Mouse (Mus musculus) ES-E14 (cell line): ENCODE measurements around the gene Tcf7. TPM values are rescaled to one million over a fixed set of nuclear protein-coding genes. Genes with fewer than 3 reads are reported as not detected.
A peak's percentile ranks its signal among the peaks of the same experiment; 100 is the strongest.

Source experiments
- DNase-seq: peaks from one replicate; pipeline ENCODE4 v3.0.0-alpha.2; 2013; ENCODE audit warnings: low read depth, low spot score
- H3K27ac ChIP-seq: 2 replicates; pipeline ENCODE4 v1.5.1; 2012; ENCODE audit warnings: low read depth, mild to moderate bottlenecking, low read length, moderate library complexity, mixed read lengths; ENCODE audit not compliant: poor library complexity, insufficient read depth, severe bottlenecking
- H3K36me3 ChIP-seq: 2 replicates; pipeline ENCODE4 v1.6.1; 2012; ENCODE audit warnings: mild to moderate bottlenecking, low read length, moderate library complexity, mixed read lengths; ENCODE audit not compliant: control insufficient read depth, poor library complexity, insufficient read depth, severe bottlenecking
- H3K4me1 ChIP-seq, 2 experiments: fragments of 150-350 bp in 1 of 2; sonication (generic) in 1 of 2; 2 replicates each; pipeline ENCODE4 v1.6.1; 2012; ENCODE audit warnings: low read length in 2 of 2, mild to moderate bottlenecking in 1 of 2, mixed read lengths in 1 of 2; ENCODE audit not compliant: control insufficient read depth in 2 of 2, insufficient read depth in 2 of 2, poor library complexity in 1 of 2
- H3K4me3 ChIP-seq, 2 experiments: fragments of 150-350 bp in 1 of 2; sonication (generic) in 1 of 2; 2 replicates each; pipeline ENCODE4 v1.5.1; 2012; ENCODE audit warnings: low read length in 2 of 2, low read depth in 1 of 2, mild to moderate bottlenecking in 1 of 2, mixed read lengths in 1 of 2; ENCODE audit not compliant: insufficient read depth in 1 of 2, poor library complexity in 1 of 2, severe bottlenecking in 1 of 2
- H3K9ac ChIP-seq: 2 replicates; pipeline ENCODE4 v1.6.1; 2012; ENCODE audit warnings: low read depth, mild to moderate bottlenecking, low read length, mixed read lengths; ENCODE audit not compliant: poor library complexity, insufficient read depth, severe bottlenecking
- H3K9me3 ChIP-seq: fragments of 150-350 bp; sonication (generic); 2 replicates; pipeline ENCODE4 v1.6.1; 2012; ENCODE audit warnings: low read depth, mild to moderate bottlenecking, low read length; ENCODE audit not compliant: control insufficient read depth, insufficient read depth
- CHD2 ChIP-seq: IDR thresholded peaks from 2 replicates; pipeline ENCODE4 v1.6.1; 2014; ENCODE audit warnings: mild to moderate bottlenecking, low read depth, low read length, inconsistent platforms
- HCFC1 ChIP-seq: IDR thresholded peaks from 2 replicates; pipeline ENCODE4 v1.6.1; 2012; ENCODE audit warnings: low read length, inconsistent platforms, borderline replicate concordance; ENCODE audit not compliant: insufficient read depth
- MAFK ChIP-seq: IDR thresholded peaks from 2 replicates; pipeline ENCODE4 v1.6.1; 2014; ENCODE audit warnings: mild to moderate bottlenecking, low read depth, low read length, inconsistent platforms; ENCODE audit not compliant: insufficient read depth
- ZC3H11A ChIP-seq: IDR thresholded peaks from 2 replicates; pipeline ENCODE4 v1.6.1; 2012; ENCODE audit warnings: low read depth, mild to moderate bottlenecking, inconsistent platforms, low read length, borderline replicate concordance
- ZNF384 ChIP-seq: IDR thresholded peaks from 2 replicates; pipeline ENCODE4 v1.6.1; 2012; ENCODE audit warnings: low read depth, low read length, inconsistent platforms
- in situ Hi-C, 2 experiments: fragments of 600-800 bp; cut with MboI; formaldehyde crosslinking; loops; one replicate each; pipeline ENCODE4 v1.15.1; 2025; ENCODE audit warnings: low sequenced_read_pairs in 2 of 2, inconsistent platforms in 1 of 2; ENCODE audit not compliant: unreplicated experiment in 2 of 2
- total RNA-seq: library from RNA; depleted of rRNA; stranded (reverse); fragments of 300-350 nt; gene quantifications from 2 replicates; pipeline ENCODE4 v1.2.3, GENCODE M21; 2012

The Tcf7 gene
- total RNA-seq, 1 experiment, result 8.1 TPM

DNA sequence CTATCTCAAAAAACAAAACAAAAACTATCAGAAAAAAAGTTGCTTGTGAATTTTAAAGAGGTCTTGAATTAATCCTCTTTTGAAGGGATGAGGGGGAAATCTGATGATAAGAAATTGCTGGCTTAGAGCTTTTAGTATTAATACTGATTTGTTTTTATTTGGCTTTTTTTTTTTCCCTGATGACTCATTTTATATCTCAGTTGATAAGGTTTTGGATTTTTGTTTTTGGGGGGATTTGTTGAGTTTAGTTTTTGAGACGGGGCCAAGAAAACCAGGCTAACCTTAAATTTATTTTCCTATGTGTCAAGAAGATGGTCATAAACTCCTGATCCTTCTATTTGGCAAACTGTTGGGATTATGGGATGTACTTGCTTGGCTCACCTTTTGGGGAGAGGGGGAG is 48.9 kb downstream of the Tcf7 start:
- Histone ChIP-seq H3K36me3 (peaks cover 9% of the 10 kb centered on the region; the same call in 1 of the 2 replicates), H3K4me1 (no peaks in the 10 kb centered on the region; a peak in 2 of 4 replicates), H3K4me3 (0 out of 4 replicates have a peak overlapping the region, but pooled peaks of 1 of the 2 experiments have one; percentile 0), H3K9ac (peak overlapping the region; percentile 58; the same call in 1 of the 2 replicates), H3K9me3 (no peaks in the 10 kb centered on the region), H3K27ac (no peak overlapping the region)
- DNase-seq, result no peak
- TF ChIP-seq HCFC1 (no peak), CHD2 (no peak), MAFK (no peak), ZC3H11A (no peak), ZNF384 (no peak)
- in situ Hi-C loops, result no loop called here

DNA sequence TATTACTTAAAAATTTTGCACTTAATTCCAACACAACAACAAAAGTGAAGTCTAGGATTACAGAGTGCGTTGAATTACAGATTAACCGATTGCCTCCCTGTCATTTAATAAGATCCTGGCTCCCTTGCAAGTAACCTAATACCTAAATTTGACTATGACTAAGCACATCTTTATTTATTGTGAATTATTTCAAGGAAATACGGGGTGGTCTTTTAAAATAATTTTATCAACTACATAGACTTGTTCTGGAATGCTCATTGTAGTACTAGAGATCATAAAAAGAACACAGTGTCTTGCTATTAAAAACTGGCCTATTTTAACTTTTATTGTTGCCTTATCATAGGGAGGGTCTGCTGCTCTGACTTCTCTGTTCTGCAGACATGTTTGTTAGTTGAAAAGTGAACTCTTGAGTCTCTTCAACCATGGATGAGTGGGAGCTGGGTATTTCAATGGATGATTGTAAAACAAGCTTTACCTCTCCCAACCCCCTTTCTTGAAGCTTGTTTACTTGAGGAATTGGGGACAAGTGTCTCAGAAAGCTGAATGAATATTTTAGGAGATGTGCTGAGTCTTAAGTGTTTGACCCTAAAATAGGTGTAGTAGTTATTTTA is 49.7 kb downstream of the Tcf7 start:
- H3K9ac ChIP-seq, result no peak overlapping the region
- TF ChIP-seq MAFK (no peak), ZC3H11A (no peak), CHD2 (no peak), ZNF384 (no peak), HCFC1 (no peak)
- peaks cover 7% of the 10 kb centered on the region; the same call in 1 of the 2 replicates for H3K36me3 ChIP-seq
- in situ Hi-C loops, result no loop called here
- peaks cover 3% of the 10 kb centered on the region in 2 experiments; a peak in 2 of 4 replicates for H3K4me1 ChIP-seq
- H3K4me3 ChIP-seq, result peak overlapping the region; percentile 83 to 89
- H3K9me3 ChIP-seq, result no peaks in the 10 kb centered on the region
- no peak overlapping the region for H3K27ac ChIP-seq
- DNase-seq, result no peak

DNA sequence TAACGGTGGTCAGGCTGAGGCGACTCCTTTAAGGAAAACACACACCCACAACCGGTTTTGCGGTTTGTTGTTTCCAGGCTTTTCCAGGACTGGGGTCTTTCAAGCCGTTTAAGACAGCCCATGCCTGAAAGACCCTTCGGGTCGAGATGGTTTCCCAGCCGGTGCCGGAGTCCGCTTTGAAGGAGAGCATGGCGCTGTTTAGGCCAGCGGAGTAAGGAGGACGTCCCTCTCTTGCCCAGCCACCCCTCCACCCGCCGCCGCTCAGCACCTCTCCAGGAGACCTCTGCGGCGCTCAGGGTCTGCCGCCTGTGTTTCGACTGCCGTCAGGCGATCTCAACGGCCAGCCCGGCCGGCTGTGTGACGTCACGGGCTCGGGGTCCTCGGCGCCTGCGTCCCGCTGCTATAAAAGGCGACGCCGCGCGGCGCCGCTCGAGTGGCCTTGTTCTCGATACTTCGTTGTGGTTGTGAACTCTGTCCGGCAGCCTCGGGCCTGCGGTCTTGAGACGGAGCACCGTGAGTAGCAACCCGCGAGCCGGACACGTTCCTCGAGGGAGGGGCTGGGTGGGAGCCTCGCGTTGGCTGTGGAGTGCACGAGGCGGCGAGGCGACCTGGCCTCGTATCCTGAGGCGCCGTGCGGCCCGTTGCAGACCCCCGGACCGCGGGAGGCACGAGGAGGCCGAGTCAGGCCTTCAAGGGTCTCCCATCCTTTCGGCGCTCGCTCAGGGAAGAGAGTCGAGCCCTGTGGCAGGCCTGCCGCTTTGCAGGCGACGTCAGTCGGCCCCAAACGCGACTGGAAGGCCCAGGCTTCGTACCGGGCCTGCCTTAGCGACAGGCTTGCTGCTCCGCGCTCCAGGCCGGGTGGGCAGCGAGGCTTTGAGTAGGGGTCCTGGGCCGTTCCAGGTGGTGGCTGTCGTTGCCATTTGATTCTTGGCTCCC is 50.9 kb downstream of the Tcf7 start, which contains the start of gene Skp1a:
Gene Skp1a, plus strand, starts transcription at position 390 of the 936 bp plus-strand sequence.
- peak within 1 kb of the TSS; percentile 83 to 89 for H3K4me3 ChIP-seq
- peaks cover 4 to 11% of the 10 kb centered on the region in 2 experiments; a peak in 2 of 4 replicates for H3K4me1 ChIP-seq
- no peaks in the 10 kb centered on the region for H3K9me3 ChIP-seq
- peak; percentile 70 for DNase-seq
- TF ChIP-seq CHD2, result no peak
- TF ChIP-seq HCFC1, result 0 out of 2 replicates have a peak, but pooled peaks have one; percentile 65
- in situ Hi-C loops, result no loop called here
- H3K9ac ChIP-seq, result peak within 1 kb of the TSS; percentile 93
- H3K36me3 ChIP-seq, result no peaks in the 10 kb centered on the region
- H3K27ac ChIP-seq, result peak within 1 kb of the TSS; percentile 92

DNA sequence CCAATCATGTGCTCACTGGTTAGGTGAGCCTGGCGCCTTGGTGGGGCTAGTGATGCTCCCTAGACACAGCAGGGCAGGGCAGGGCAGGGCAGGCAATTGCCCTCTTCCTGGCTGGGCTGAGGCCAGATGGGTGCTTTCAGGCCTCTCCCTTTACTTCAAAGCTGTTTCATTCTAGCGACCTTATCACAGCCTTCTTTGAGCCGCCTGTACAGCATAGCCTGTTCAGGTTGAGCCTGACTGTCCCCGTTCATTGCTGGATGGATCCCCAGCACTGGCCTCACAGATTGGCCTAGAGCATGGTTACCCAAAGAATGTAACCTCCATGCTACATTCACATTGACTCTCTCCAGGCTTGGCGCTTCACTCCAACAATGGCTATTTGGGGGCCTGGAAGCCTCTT is 52.1 kb downstream of the Tcf7 start:
- peak overlapping the region; percentile 47; the same call in 1 of the 2 replicates for H3K9ac ChIP-seq
- H3K36me3 ChIP-seq, result no peaks in the 10 kb centered on the region
- H3K4me1 ChIP-seq, result peaks cover 7 to 14% of the 10 kb centered on the region in 2 experiments; a peak in 2 of 4 replicates
- TF ChIP-seq MAFK, result no peak
- TF ChIP-seq HCFC1, result no peak
- no peak for TF ChIP-seq CHD2
- TF ChIP-seq ZNF384, result no peak
- TF ChIP-seq ZC3H11A, result no peak
- DNase-seq, result no peak
- in situ Hi-C loops, result no loop called here
- H3K27ac ChIP-seq, result no peak overlapping the region
- no peaks in the 10 kb centered on the region for H3K9me3 ChIP-seq
- H3K4me3 ChIP-seq, result peak overlapping the region in 1 of 2 experiments; percentile 89; a peak in 1 of 4 replicates
